Mouse (Mus musculus): ENCODE measurements around the gene Cga. TPM values are rescaled to one million over a fixed set of nuclear protein-coding genes. Genes with fewer than 3 reads are reported as not detected.
A peak's percentile ranks its signal among the peaks of the same experiment; 100 is the strongest.

The Cga gene
- not detected in 2 replicates for polyA plus RNA-seq (2015; fragmentation: Nextera tagmentation; extraction: Ambion mirVana)

DNA sequence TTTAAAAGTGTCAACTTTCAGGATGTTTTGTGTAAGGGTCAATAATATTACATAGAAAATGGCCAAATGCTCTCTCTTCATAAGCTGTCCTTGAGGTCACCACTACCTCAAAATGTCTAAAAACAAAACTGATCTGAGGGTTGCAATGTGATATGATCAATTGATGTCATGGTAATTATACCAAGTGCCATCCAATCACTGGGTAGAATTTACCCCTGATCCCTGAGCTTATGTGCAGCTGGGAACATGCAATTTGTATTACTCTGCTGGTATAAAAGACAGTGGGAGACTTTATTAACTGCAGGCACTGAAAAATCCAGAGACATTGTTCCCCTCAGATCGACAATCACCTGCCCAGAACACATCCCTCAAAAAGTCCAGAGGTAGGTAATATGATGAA is at the start of gene Cga:
Gene Cga (plus strand): TSS at position 301 of the 400 bp plus-strand sequence.
- Histone ChIP-seq H3K36me3 (no peaks in the 10 kb centered on the region), H3K4me2 (no peak within 1 kb of the TSS), H3K9ac (no peak within 1 kb of the TSS), H3K9me3 (no peaks in the 10 kb centered on the region), H3K4me1 (no peaks in the 10 kb centered on the region), H3K4me3 (no peak within 1 kb of the TSS), H3K27me3 (peaks cover 22% of the 10 kb centered on the region), H3K27ac (no peak within 1 kb of the TSS)
- WGBS = 50% methylated on average over 1 of the region's 1 CpGs
- no peak for ATAC-seq (ENCODE audit: insufficient number of reproducible peaks, low FRiP score, low TSS enrichment, low read depth)

DNA sequence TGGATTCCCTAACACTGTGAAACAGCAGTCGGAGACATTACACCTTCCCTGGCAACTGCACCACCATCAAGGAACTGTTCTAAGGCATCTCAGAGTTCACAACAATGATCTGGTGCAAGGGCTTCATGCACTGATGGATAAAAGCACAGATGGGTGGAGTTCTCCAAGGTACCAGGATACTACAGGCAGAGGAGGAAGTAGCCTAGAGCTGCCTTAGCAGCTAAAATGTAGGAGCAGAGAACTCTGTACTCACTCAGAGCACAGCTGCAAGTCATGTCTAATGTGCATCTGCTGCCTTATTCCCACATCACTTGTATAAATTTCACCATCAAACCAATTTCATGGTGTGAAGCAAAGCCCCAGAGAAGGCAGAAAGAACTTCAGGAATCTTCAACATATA is 49.7 kb upstream of the Cga start:
- Histone ChIP-seq H3K27ac (no peak overlapping the region), H3K36me3 (no peaks in the 10 kb centered on the region), H3K4me3 (no peak overlapping the region), H3K27me3 (no peaks in the 10 kb centered on the region), H3K4me2 (no peak overlapping the region), H3K9me3 (no peaks in the 10 kb centered on the region), H3K4me1 (peaks cover 10% of the 10 kb centered on the region), H3K9ac (no peak overlapping the region)
- ATAC-seq (ENCODE audit: insufficient number of reproducible peaks, low FRiP score, low TSS enrichment, low read depth) = no peak
- 93% methylated on average over 1 of the region's 1 CpGs for WGBS

DNA sequence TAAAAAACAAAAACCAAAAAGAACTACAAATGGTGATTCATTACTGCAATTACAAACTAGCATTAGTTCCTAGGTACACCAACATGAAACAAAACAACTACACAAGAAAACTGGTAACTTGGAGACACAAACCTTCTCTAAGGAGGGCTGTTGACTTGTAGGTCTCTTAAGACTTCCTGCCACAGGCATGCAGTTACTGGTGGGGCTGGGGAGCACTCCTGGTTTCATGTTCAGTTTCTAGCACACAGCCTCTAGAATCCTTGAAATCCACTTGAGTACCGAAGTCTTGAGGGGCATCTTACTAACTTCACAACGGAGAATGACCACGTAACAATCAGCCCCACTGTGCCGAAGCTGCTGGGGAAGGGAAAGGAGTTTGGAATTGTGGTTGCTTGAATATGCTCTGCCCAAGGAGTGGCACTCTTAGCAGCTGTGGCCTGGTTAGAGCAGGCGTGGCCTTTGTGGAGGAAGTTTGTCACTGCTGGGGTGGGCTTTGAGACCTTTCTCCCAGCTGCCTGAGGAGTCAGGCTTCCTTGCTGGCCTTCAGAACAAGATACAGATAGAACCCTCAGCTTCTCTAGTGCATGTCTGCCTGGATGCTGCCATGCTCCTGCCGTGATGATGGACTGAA is 45.8 kb upstream of the Cga start:
- Histone ChIP-seq H3K4me2 (no peak overlapping the region), H3K4me1 (peaks cover 10% of the 10 kb centered on the region), H3K36me3 (peaks cover 13% of the 10 kb centered on the region), H3K9me3 (no peaks in the 10 kb centered on the region), H3K9ac (no peak overlapping the region), H3K27ac (no peak overlapping the region), H3K27me3 (no peaks in the 10 kb centered on the region), H3K4me3 (no peak overlapping the region)
- 86% methylated on average over 6 of the region's 6 CpGs for WGBS
- ATAC-seq (ENCODE audit: insufficient number of reproducible peaks, low FRiP score, low TSS enrichment, low read depth) = no peak

DNA sequence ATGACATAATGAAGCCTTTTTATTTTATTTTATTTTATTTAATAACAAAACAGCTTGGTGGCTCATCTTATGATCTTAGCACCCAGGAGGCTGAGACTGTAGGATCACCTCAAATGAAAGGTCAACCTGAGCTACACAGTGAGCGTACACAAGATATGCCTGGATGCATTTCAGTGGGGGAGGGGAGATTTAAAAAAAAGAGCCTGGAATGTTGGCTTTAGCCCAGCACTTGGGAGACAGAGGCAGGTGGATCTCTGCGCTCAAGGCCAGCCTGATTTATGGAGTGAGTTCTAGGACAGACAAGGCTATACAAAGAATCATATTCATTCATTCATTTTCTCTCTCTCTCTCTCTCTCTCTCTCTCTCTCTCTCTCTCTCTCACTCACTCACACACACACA is 43.4 kb upstream of the Cga start:
- no peak overlapping the region for H3K4me2 ChIP-seq
- no peaks in the 10 kb centered on the region for H3K27me3 ChIP-seq
- H3K4me3 ChIP-seq = no peak overlapping the region
- H3K4me1 ChIP-seq = no peaks in the 10 kb centered on the region
- ATAC-seq (ENCODE audit: insufficient number of reproducible peaks, low FRiP score, low TSS enrichment, low read depth) = no peak
- no peak overlapping the region for H3K9ac ChIP-seq
- H3K36me3 ChIP-seq = peaks cover 26% of the 10 kb centered on the region
- H3K9me3 ChIP-seq = no peaks in the 10 kb centered on the region
- H3K27ac ChIP-seq = no peak overlapping the region
- WGBS = 89% methylated on average over 2 of the region's 2 CpGs

DNA sequence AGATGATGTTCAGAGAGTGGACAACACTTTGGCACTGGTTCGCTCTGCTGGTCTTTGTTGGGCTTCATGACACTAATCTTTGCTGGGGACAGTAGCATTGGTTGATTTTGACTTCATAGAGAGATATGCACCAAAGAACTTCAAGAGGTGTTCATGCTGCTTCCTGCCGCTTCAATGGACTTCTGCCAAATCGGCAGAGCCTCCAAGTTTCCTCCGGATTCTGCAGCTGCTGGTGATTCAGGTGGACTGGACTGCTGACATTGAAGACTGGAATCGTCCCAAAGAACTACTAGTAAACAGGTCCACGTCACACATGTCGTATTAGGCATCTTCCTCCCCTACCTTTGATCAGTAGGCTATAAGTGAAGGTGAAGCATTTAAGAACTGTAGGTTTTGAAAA is 41.5 kb upstream of the Cga start:
- H3K4me1 ChIP-seq = no peaks in the 10 kb centered on the region
- peaks cover 26% of the 10 kb centered on the region for H3K36me3 ChIP-seq
- no peak overlapping the region for H3K27ac ChIP-seq
- H3K4me3 ChIP-seq = no peak overlapping the region
- no peaks in the 10 kb centered on the region for H3K9me3 ChIP-seq
- ATAC-seq (ENCODE audit: insufficient number of reproducible peaks, low FRiP score, low TSS enrichment, low read depth) = no peak
- H3K27me3 ChIP-seq = no peaks in the 10 kb centered on the region
- H3K9ac ChIP-seq = no peak overlapping the region
- no peak overlapping the region for H3K4me2 ChIP-seq
- 93% methylated on average over 7 of the region's 7 CpGs for WGBS

DNA sequence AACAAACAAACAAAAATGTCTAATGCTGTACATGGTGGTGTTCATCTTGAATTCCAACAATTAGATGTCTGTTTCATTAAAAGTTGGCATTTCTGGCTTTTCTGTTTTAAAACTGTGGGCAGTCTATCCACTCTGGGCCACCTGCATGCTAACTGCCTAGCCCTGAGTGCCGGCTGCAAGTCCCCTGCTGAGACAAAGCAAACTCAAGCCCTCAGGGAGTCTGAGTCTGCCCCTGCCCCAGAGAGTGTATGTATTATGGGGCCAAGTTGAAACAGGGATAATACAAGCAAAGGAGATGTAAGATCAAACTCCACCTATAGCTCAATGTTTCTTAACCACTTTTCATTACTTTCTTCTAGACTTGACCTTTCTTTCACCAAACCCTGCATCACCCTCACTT is 37.6 kb upstream of the Cga start:
- H3K9ac ChIP-seq = no peak overlapping the region
- H3K4me2 ChIP-seq = no peak overlapping the region
- no peak overlapping the region for H3K4me3 ChIP-seq
- no peak for ATAC-seq (ENCODE audit: insufficient number of reproducible peaks, low FRiP score, low TSS enrichment, low read depth)
- H3K27me3 ChIP-seq = no peaks in the 10 kb centered on the region
- H3K4me1 ChIP-seq = 0 out of 2 replicates have a peak, but pooled peaks cover 3% of the 10 kb centered on the region
- H3K36me3 ChIP-seq = peaks cover 23% of the 10 kb centered on the region
- H3K9me3 ChIP-seq = no peaks in the 10 kb centered on the region
- 34% methylated on average over 1 of the region's 1 CpGs for WGBS
- no peak overlapping the region for H3K27ac ChIP-seq

DNA sequence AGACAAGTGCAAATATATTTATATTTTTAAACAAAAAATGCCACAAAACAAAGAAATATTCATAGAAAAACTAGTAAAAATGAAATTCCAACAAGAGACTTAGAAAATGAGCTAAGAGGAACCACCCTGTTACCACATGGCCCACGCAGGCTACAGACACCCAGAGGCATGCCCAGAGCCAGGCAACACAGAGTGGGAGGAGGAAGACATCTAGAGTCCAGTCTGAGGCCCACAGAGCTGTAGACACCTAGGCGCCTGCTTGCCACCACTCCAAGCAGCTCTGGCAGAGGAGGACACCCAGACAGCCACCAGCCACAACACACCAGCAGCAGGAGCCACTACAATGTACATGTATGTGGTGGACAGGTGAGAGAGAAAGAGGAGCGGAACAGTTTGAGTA is 34.7 kb upstream of the Cga start:
- H3K9me3 ChIP-seq = no peaks in the 10 kb centered on the region
- ATAC-seq (ENCODE audit: insufficient number of reproducible peaks, low FRiP score, low TSS enrichment, low read depth) = no peak
- H3K4me1 ChIP-seq = 0 out of 2 replicates have a peak, but pooled peaks cover 3% of the 10 kb centered on the region
- WGBS = 84% methylated on average over 3 of the region's 3 CpGs
- H3K9ac ChIP-seq = no peak overlapping the region
- 0 out of 2 replicates have a peak overlapping the region, but pooled peaks have one; percentile 17 for H3K27ac ChIP-seq
- peaks cover 7% of the 10 kb centered on the region for H3K36me3 ChIP-seq
- no peak overlapping the region for H3K4me3 ChIP-seq
- H3K27me3 ChIP-seq = no peaks in the 10 kb centered on the region
- H3K4me2 ChIP-seq = no peak overlapping the region

DNA sequence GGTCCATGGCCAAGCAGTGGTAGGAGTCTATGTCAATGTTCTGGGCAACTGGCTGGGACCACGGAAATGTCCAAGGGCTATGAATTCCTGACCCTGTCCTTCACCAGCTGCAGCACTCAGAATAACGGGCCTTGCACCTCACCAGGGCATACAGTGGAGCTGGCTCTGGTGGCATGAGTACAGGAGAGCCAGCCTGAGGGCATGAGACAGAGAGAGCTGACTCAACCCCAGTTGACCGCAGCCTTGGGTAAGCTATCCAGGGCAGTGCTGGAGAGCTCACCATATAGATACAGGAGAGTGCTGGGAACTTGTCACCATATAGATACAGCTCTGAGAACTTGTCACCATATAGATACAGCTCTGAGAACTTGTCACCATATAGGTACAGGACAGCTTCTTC is 34.2 kb upstream of the Cga start:
- Histone ChIP-seq H3K36me3 (peaks cover 2% of the 10 kb centered on the region), H3K9ac (no peak overlapping the region), H3K9me3 (no peaks in the 10 kb centered on the region), H3K27ac (no peak overlapping the region), H3K4me3 (no peak overlapping the region), H3K27me3 (no peaks in the 10 kb centered on the region), H3K4me1 (0 out of 2 replicates have a peak, but pooled peaks cover 3% of the 10 kb centered on the region), H3K4me2 (no peak overlapping the region)
- ATAC-seq (ENCODE audit: insufficient number of reproducible peaks, low FRiP score, low TSS enrichment, low read depth) = no peak
- WGBS = 82% methylated on average over 3 of the region's 3 CpGs

DNA sequence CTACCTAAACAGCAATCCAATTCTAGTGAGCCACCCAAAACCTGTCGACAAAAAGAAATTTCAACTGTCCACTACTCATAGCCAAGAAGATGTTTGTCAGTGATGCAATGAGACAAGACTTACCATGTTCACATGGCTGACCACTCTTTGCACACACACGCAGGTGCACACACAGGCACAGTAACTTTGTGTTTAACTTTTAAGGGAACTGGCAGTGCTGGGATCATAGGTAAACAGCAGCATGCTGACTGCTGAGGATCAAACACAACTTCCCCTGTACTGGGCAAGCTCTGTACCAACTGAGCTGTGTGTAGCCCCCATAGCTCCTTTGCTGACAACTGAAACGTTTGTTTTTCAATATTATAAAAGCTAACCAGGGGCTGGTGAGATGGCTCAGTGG is 32.1 kb upstream of the Cga start:
- Histone ChIP-seq H3K27ac (no peak overlapping the region), H3K4me2 (no peak overlapping the region), H3K36me3 (no peaks in the 10 kb centered on the region), H3K9ac (no peak overlapping the region), H3K4me1 (0 out of 2 replicates have a peak, but pooled peaks cover 3% of the 10 kb centered on the region), H3K27me3 (no peaks in the 10 kb centered on the region), H3K4me3 (no peak overlapping the region), H3K9me3 (no peaks in the 10 kb centered on the region)
- no peak for ATAC-seq (ENCODE audit: insufficient number of reproducible peaks, low FRiP score, low TSS enrichment, low read depth)
- 80% methylated on average over 3 of the region's 3 CpGs for WGBS

DNA sequence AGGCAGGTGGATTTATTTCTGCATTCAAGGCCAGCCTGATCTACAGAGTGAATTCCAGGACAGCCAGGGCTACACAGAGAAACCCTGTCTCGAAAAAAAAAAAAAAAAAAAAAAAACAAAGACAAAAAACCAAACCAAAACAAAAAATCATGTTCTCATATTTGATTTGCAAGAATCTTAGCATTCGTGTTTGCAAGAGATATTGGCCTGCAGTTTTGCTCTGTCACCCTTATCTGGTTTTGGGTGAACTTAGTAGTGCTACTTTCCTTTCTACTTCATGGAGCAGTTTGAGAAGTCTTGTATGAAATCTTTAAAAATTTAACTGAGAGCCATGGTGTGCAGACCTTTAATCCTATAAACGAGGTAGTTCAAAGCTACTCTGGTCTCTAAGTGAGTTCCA is 23.8 kb upstream of the Cga start:
- 82% methylated on average over 3 of the region's 3 CpGs for WGBS
- no peaks in the 10 kb centered on the region for H3K27me3 ChIP-seq
- H3K27ac ChIP-seq = no peak overlapping the region
- no peak overlapping the region for H3K9ac ChIP-seq
- H3K36me3 ChIP-seq = no peaks in the 10 kb centered on the region
- H3K9me3 ChIP-seq = no peaks in the 10 kb centered on the region
- ATAC-seq (ENCODE audit: insufficient number of reproducible peaks, low FRiP score, low TSS enrichment, low read depth) = no peak
- H3K4me3 ChIP-seq = no peak overlapping the region
- H3K4me1 ChIP-seq = no peaks in the 10 kb centered on the region
- H3K4me2 ChIP-seq = no peak overlapping the region

DNA sequence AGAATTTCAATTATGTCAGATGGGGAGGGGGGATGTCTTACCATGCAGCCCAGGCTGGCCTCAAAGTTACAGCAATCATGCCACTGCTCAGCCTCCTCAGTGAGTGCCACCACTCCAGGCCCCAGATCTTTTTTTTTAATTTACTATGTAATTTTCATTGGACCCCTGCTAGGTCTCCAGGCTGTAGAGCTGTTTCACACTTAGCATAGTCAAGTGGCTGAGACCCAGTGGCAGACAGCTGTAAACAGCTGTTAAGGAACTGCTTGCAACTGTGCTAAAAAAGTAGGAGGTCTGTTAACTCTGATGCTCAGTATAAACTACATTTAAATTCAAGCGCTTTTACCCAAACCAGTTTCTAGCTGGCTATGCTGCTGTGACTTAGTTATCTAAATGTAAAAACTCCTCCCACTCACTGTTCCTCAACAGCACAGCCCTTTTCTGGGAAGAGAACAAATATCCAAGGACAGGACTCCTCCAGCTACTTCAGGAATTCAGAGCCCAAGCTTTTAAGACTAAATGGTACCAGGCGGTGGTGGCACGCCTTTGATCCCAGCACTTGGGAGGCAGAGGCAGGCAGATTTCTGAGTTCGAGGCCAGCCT is 20.6 kb upstream of the Cga start:
- H3K9ac ChIP-seq = no peak overlapping the region
- no peaks in the 10 kb centered on the region for H3K9me3 ChIP-seq
- no peaks in the 10 kb centered on the region for H3K27me3 ChIP-seq
- no peak overlapping the region for H3K27ac ChIP-seq
- no peaks in the 10 kb centered on the region for H3K4me1 ChIP-seq
- no peak for ATAC-seq (ENCODE audit: insufficient number of reproducible peaks, low FRiP score, low TSS enrichment, low read depth)
- 82% methylated on average over 4 of the region's 4 CpGs for WGBS
- H3K4me3 ChIP-seq = no peak overlapping the region
- H3K4me2 ChIP-seq = no peak overlapping the region
- peaks cover 8% of the 10 kb centered on the region; the same call in 1 of the 2 replicates for H3K36me3 ChIP-seq

DNA sequence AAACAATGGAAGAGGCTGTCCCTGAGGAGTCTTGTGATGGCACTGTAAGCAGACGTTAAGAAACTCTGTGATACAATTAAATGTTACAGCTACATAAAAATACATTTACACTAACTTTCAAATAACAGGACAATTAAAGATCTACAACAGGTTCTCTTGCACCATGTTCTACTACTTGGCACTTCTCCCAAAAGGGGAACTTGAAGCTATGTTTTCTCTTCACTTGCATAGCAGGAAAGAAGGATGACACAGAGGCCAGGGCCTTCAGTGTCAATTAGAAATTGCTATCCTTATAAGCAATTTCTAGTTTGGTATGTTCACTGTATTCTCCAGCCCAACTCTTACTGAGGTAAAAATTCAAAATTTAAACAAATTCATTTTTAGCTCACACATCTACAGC is 19.3 kb upstream of the Cga start:
- Histone ChIP-seq H3K4me1 (no peaks in the 10 kb centered on the region), H3K27me3 (no peaks in the 10 kb centered on the region), H3K4me2 (no peak overlapping the region), H3K27ac (no peak overlapping the region), H3K9ac (no peak overlapping the region), H3K36me3 (peaks cover 15% of the 10 kb centered on the region), H3K4me3 (no peak overlapping the region), H3K9me3 (no peaks in the 10 kb centered on the region)
- ATAC-seq (ENCODE audit: insufficient number of reproducible peaks, low FRiP score, low TSS enrichment, low read depth) = no peak
- WGBS = 49% methylated on average over 1 of the region's 1 CpGs

Measured in limb, embryonic 15.5 days (tissue).